Mouse (Mus musculus): Measurements from ENCODE around the gene Hsd3b6. TPM values are rescaled to one million over a fixed set of nuclear protein-coding genes. Genes with fewer than 3 reads are reported as not detected.
"Not testable (repeated sequence)": the region's sequence is repeated elsewhere in the genome, so short reads cannot be mapped to it uniquely, and the experiment has no call there.

Hsd3b6 gene
- polyA plus RNA-seq (2015; fragmentation: Nextera tagmentation; extraction: Ambion mirVana): 0.62 and 0.70 TPM in 2 replicates

GRCm38 (mm10) chr3:98814101-98814670 lies at the start of gene Hsd3b6:
Hsd3b6 (minus strand) TSS chr3:98814443.
- no peaks in the 10 kb centered on the region for H3K36me3 ChIP-seq (replicated peaks)
- no peak within 1 kb of the TSS for H3K27ac ChIP-seq
- H3K27me3 ChIP-seq (replicated peaks): no peaks in the 10 kb centered on the region
- H3K9ac ChIP-seq: no peak within 1 kb of the TSS
- no peak within 1 kb of the TSS for H3K4me3 ChIP-seq
- 79% methylated on average over 6 of the region's 6 CpGs for WGBS
- no peak for ATAC-seq (replicated peaks)
- no peaks in the 10 kb centered on the region for H3K4me1 ChIP-seq
- no peaks in the 10 kb centered on the region for H3K9me3 ChIP-seq
- H3K4me2 ChIP-seq: no peak within 1 kb of the TSS

DNA sequence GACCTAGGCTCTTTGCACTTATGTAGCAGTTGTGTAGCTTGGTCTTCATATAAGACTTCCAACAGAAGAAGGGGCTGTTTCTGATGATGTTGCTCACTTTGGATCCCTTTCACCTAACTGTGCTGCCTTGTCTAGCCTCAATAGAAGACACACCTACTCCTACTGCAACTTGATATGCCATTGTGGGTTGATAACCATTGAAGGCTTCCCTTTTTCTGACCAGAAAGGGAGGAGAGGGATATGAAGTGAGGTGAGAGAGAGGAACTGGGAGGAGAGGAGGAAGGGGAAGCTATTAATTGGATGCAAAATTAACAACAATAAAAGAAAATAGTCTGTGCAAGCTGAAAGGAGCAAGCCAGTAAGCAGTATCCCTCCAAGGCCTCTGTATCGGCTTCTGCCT lies 48.6 kb upstream of the Hsd3b6 start:
- Histone ChIP-seq H3K36me3 (replicated peaks) (no peaks in the 10 kb centered on the region), H3K27ac (no peak overlapping the region), H3K4me3 (no peak overlapping the region), H3K4me1 (no peaks in the 10 kb centered on the region), H3K27me3 (replicated peaks) (no peaks in the 10 kb centered on the region), H3K9me3 (no peaks in the 10 kb centered on the region), H3K4me2 (no peak overlapping the region), H3K9ac (no peak overlapping the region)
- WGBS: 93% methylated on average over 1 of the region's 1 CpGs
- ATAC-seq (replicated peaks): no peak

DNA sequence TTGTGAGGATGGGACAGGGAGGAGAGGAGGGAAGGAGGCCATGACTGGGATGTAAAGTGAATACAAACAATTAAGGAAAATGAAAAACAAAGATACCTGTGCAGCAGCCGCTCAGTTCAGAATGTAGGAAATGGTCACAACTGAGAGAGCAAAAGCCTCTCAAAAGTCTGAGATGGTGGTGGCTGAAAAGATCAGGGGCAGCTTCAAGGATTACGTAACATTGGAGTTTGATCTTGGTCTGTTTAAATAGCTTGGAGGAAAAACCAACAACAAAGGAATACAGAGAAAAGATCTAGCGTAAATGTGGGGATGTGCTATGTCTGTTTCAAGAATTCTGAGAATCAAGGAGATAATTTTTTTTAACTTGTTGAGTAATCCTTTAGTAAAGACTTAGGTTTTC lies 45.3 kb upstream of the Hsd3b6 start, which contains the start of gene Hsd3b1:
TSS of gene Hsd3b1 (minus strand) at position 219 of the 400 bp plus-strand sequence.
- no peak within 1 kb of the TSS for H3K4me2 ChIP-seq
- no peaks in the 10 kb centered on the region for H3K9me3 ChIP-seq
- no peak within 1 kb of the TSS for H3K9ac ChIP-seq
- H3K4me3 ChIP-seq: no peak within 1 kb of the TSS
- no peak within 1 kb of the TSS for H3K27ac ChIP-seq
- no peaks in the 10 kb centered on the region for H3K27me3 ChIP-seq (replicated peaks)
- no peaks in the 10 kb centered on the region for H3K4me1 ChIP-seq
- no peaks in the 10 kb centered on the region for H3K36me3 ChIP-seq (replicated peaks)
- 91% methylated on average over 3 of the region's 3 CpGs for WGBS
- no peak for ATAC-seq (replicated peaks)

GRCm38 (mm10) chr3:98858051-98858450 lies 43.8 kb upstream of the Hsd3b6 start:
- H3K4me2 ChIP-seq: no peak overlapping the region
- no peaks in the 10 kb centered on the region for H3K27me3 ChIP-seq (replicated peaks)
- no peak overlapping the region for H3K4me3 ChIP-seq
- ATAC-seq (replicated peaks): no peak
- H3K27ac ChIP-seq: no peak overlapping the region
- no peaks in the 10 kb centered on the region for H3K4me1 ChIP-seq
- WGBS: 91% methylated on average over 2 of the region's 2 CpGs
- no peaks in the 10 kb centered on the region for H3K36me3 ChIP-seq (replicated peaks)
- no peak overlapping the region for H3K9ac ChIP-seq
- no peaks in the 10 kb centered on the region for H3K9me3 ChIP-seq

DNA sequence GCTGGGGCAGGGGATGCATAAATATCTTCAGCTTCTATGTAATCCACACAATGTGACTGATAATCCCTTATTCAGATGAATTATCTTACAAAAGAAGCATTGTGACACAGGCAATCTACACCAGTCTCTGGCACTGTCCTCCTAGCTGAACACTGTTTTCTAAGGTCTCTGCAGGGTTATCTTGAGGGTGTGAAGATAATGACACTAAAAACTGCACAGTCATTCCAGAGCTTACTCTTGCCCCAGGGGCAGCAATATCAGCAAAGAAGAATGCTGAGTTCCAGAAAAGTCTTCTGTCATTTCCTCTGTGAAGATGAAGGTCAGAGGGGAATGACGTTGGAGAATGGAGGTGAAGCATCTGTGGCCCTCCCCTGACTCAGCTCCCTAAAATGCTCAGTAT lies 42.6 kb upstream of the Hsd3b6 start:
- no peaks in the 10 kb centered on the region for H3K36me3 ChIP-seq (replicated peaks)
- no peak overlapping the region for H3K9ac ChIP-seq
- H3K4me3 ChIP-seq: no peak overlapping the region
- ATAC-seq (replicated peaks): no peak
- H3K27ac ChIP-seq: no peak overlapping the region
- H3K4me2 ChIP-seq: no peak overlapping the region
- H3K27me3 ChIP-seq (replicated peaks): no peaks in the 10 kb centered on the region
- H3K4me1 ChIP-seq: no peaks in the 10 kb centered on the region
- 76% methylated on average over 1 of the region's 1 CpGs for WGBS
- H3K9me3 ChIP-seq: no peaks in the 10 kb centered on the region

GRCm38 (mm10) chr3:98855160-98855559 lies 40.9 kb upstream of the Hsd3b6 start:
- Histone ChIP-seq H3K4me1 (no peaks in the 10 kb centered on the region), H3K9me3 (no peaks in the 10 kb centered on the region), H3K27me3 (replicated peaks) (no peaks in the 10 kb centered on the region), H3K27ac (no peak overlapping the region), H3K36me3 (replicated peaks) (no peaks in the 10 kb centered on the region), H3K4me3 (no peak overlapping the region), H3K4me2 (no peak overlapping the region), H3K9ac (no peak overlapping the region)
- ATAC-seq (replicated peaks): no peak
- 84% methylated on average over 3 of the region's 3 CpGs for WGBS

- Histone ChIP-seq H3K9me3 (no peaks in the 10 kb centered on the region), H3K36me3 (replicated peaks) (no peaks in the 10 kb centered on the region), H3K4me2 (no peak overlapping the region), H3K9ac (no peak overlapping the region), H3K27me3 (replicated peaks) (no peaks in the 10 kb centered on the region), H3K4me1 (no peaks in the 10 kb centered on the region), H3K4me3 (no peak overlapping the region), H3K27ac (no peak overlapping the region)
- no peak for ATAC-seq (replicated peaks)
- 46% methylated on average over 1 of the region's 1 CpGs for WGBS
Observed at GRCm38 (mm10) chr3:98853685-98854084, 39.4 kb upstream of the Hsd3b6 start.

GRCm38 (mm10) chr3:98853051-98853450 lies 38.8 kb upstream of the Hsd3b6 start:
- Histone ChIP-seq H3K27me3 (replicated peaks) (no peaks in the 10 kb centered on the region), H3K4me3 (no peak overlapping the region), H3K4me1 (no peaks in the 10 kb centered on the region), H3K27ac (no peak overlapping the region), H3K9ac (no peak overlapping the region), H3K36me3 (replicated peaks) (no peaks in the 10 kb centered on the region), H3K9me3 (no peaks in the 10 kb centered on the region), H3K4me2 (no peak overlapping the region)
- 96% methylated on average over 3 of the region's 3 CpGs for WGBS
- no peak for ATAC-seq (replicated peaks)

DNA sequence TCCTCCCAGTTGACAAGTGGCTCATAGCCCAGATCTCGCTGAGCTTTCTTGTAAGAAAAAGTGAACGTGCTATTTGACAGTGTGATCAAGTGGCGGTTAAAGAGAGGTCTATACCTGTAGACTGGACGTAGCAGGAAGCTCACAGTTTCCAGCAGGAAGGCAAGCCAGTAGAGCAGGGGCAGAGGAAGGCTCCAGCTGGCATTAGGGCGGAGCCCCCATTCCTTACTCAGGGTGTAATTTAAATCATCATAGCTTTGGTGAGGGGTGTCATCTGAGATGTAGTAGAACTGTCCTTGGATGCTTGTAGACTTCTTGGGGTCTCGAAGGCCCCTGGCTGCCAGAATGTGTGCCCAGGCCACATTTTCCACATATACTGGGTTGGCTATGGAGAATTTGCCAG lies 38.4 kb upstream of the Hsd3b6 start:
- Histone ChIP-seq H3K27ac (no peak overlapping the region), H3K36me3 (replicated peaks) (no peaks in the 10 kb centered on the region), H3K9me3 (no peaks in the 10 kb centered on the region), H3K9ac (no peak overlapping the region), H3K4me2 (no peak overlapping the region), H3K4me1 (no peaks in the 10 kb centered on the region), H3K4me3 (no peak overlapping the region), H3K27me3 (replicated peaks) (no peaks in the 10 kb centered on the region)
- ATAC-seq (replicated peaks): no peak
- WGBS: 91% methylated on average over 6 of the region's 6 CpGs

GRCm38 (mm10) chr3:98851853-98852252 lies 37.6 kb upstream of the Hsd3b6 start:
- no peak overlapping the region for H3K27ac ChIP-seq
- no peaks in the 10 kb centered on the region for H3K9me3 ChIP-seq
- H3K4me1 ChIP-seq: no peaks in the 10 kb centered on the region
- no peaks in the 10 kb centered on the region for H3K27me3 ChIP-seq (replicated peaks)
- H3K36me3 ChIP-seq (replicated peaks): no peaks in the 10 kb centered on the region
- 80% methylated on average over 2 of the region's 2 CpGs for WGBS
- no peak overlapping the region for H3K4me3 ChIP-seq
- no peak for ATAC-seq (replicated peaks)
- H3K4me2 ChIP-seq: no peak overlapping the region
- no peak overlapping the region for H3K9ac ChIP-seq

- H3K36me3 ChIP-seq (replicated peaks): no peaks in the 10 kb centered on the region
- no peaks in the 10 kb centered on the region for H3K4me1 ChIP-seq
- no peak overlapping the region for H3K27ac ChIP-seq
- H3K27me3 ChIP-seq (replicated peaks): no peaks in the 10 kb centered on the region
- 78% methylated on average over 5 of the region's 5 CpGs for WGBS
- no peak overlapping the region for H3K4me2 ChIP-seq
- no peak overlapping the region for H3K4me3 ChIP-seq
- no peaks in the 10 kb centered on the region for H3K9me3 ChIP-seq
- ATAC-seq (replicated peaks): no peak
- no peak overlapping the region for H3K9ac ChIP-seq
Observed at GRCm38 (mm10) chr3:98850262-98850661, 36.0 kb upstream of the Hsd3b6 start.

GRCm38 (mm10) chr3:98848898-98849297 lies 34.7 kb upstream of the Hsd3b6 start:
- no peak overlapping the region for H3K27ac ChIP-seq
- no peak overlapping the region for H3K4me3 ChIP-seq
- no peaks in the 10 kb centered on the region for H3K27me3 ChIP-seq (replicated peaks)
- no peaks in the 10 kb centered on the region for H3K9me3 ChIP-seq
- no peak for ATAC-seq (replicated peaks)
- no peaks in the 10 kb centered on the region for H3K4me1 ChIP-seq
- no peak overlapping the region for H3K4me2 ChIP-seq
- no peak overlapping the region for H3K9ac ChIP-seq
- H3K36me3 ChIP-seq (replicated peaks): no peaks in the 10 kb centered on the region
- WGBS: 86% methylated on average over 1 of the region's 1 CpGs

GRCm38 (mm10) chr3:98812653-98813052 lies 1.6 kb downstream of the Hsd3b6 start:
- WGBS: 93% methylated on average over 6 of the region's 6 CpGs
- not testable (repeated sequence) for H3K27me3 ChIP-seq (replicated peaks); H3K4me3 ChIP-seq; H3K36me3 ChIP-seq (replicated peaks); ATAC-seq (replicated peaks); H3K4me2 ChIP-seq; H3K9me3 ChIP-seq; H3K27ac ChIP-seq; H3K9ac ChIP-seq; H3K4me1 ChIP-seq

Data from midbrain, embryonic 15.5 days (tissue).